Mouse (Mus musculus) MEL (cell line): ENCODE results near the gene Cpm. TPM values are rescaled to one million over a fixed set of nuclear protein-coding genes. Genes with fewer than 3 reads are reported as not detected.

Experiments
- DNase-seq: peaks from one replicate; pipeline ENCODE4 v3.0.0; 2011; ENCODE audit warnings: low read depth, low spot score
- H3K27ac ChIP-seq: 2 replicates; pipeline ENCODE4 v1.5.1; 2012; ENCODE audit warnings: low read depth, mild to moderate bottlenecking, control low read depth, low read length, moderate library complexity; ENCODE audit not compliant: control insufficient read depth
- H3K27me3 ChIP-seq, 2 experiments: fragments of 150-350 bp in 1 of 2; sonication (generic) in 1 of 2; 2 replicates each; pipeline ENCODE4 v1.6.1; 2012; ENCODE audit warnings: low read length in 2 of 2, mild to moderate bottlenecking in 2 of 2, improper control_type of control experiment in 1 of 2, moderate library complexity in 1 of 2; ENCODE audit not compliant: insufficient read depth in 2 of 2, control insufficient read depth in 1 of 2
- H3K36me3 ChIP-seq, 2 experiments: 2 replicates each; pipeline ENCODE4 v1.6.1; 2012 to 2014; ENCODE audit warnings: low read length in 2 of 2, improper control_type of control experiment in 1 of 2, inconsistent platforms in 1 of 2, mild to moderate bottlenecking in 1 of 2; ENCODE audit not compliant: insufficient read depth in 2 of 2, control insufficient read depth in 1 of 2
- H3K4me1 ChIP-seq, 2 experiments: fragments of 150-350 bp in 1 of 2; sonication (generic) in 1 of 2; 2 replicates each; pipeline ENCODE4 v1.6.1; 2012; ENCODE audit warnings: low read length in 2 of 2, improper control_type of control experiment in 1 of 2, mild to moderate bottlenecking in 1 of 2; ENCODE audit not compliant: insufficient read depth in 2 of 2, control insufficient read depth in 1 of 2
- H3K4me3 ChIP-seq, 2 experiments: fragments of 150-350 bp in 1 of 2; sonication (generic) in 1 of 2; 2 replicates each; pipeline ENCODE4 v1.5.1; 2012; ENCODE audit warnings: low read depth in 2 of 2, low read length in 2 of 2, mild to moderate bottlenecking in 2 of 2, moderate library complexity in 2 of 2, control low read depth in 1 of 2, improper control_type of control experiment in 1 of 2; ENCODE audit not compliant: control insufficient read depth in 1 of 2, insufficient read depth in 1 of 2
- H3K79me2 ChIP-seq: 2 replicates; pipeline ENCODE4 v1.6.1; 2012; ENCODE audit warnings: mild to moderate bottlenecking, low read length, moderate library complexity; ENCODE audit not compliant: control insufficient read depth, poor library complexity, insufficient read depth
- H3K9ac ChIP-seq: 2 replicates; pipeline ENCODE4 v1.6.1; 2012; ENCODE audit warnings: low read depth, mild to moderate bottlenecking, control low read depth, low read length, moderate library complexity; ENCODE audit not compliant: control insufficient read depth, poor library complexity, severe bottlenecking
- H3K9me3 ChIP-seq: fragments of 150-350 bp; sonication (generic); replicated peaks from 2 replicates; pipeline ENCODE4 v1.6.1; 2012; ENCODE audit warnings: mild to moderate bottlenecking, low read length, improper control_type of control experiment, moderate library complexity; ENCODE audit not compliant: insufficient read depth
- CHD1 ChIP-seq: IDR thresholded peaks from 2 replicates; pipeline ENCODE4 v1.6.1; 2012; ENCODE audit warnings: low read depth, mild to moderate bottlenecking, inconsistent platforms, low read length, improper control_type of control experiment
- CHD2 ChIP-seq: IDR thresholded peaks from 2 replicates; pipeline ENCODE4 v1.6.1; 2011; ENCODE audit warnings: low read length, improper control_type of control experiment
- CTCF ChIP-seq, 3 experiments: IDR thresholded peaks in 2 of 3; conservative IDR thresholded peaks in 1 of 3; 2 replicates each; pipeline ENCODE4 v1.5.1; 2011 to 2012; ENCODE audit warnings: low read length in 3 of 3, low read depth in 2 of 3, mild to moderate bottlenecking in 2 of 3, improper control_type of control experiment in 1 of 3, inconsistent platforms in 1 of 3, mixed read lengths in 1 of 3, moderate library complexity in 1 of 3; ENCODE audit not compliant: control insufficient read depth in 1 of 3, insufficient read depth in 1 of 3, poor library complexity in 1 of 3, severe bottlenecking in 1 of 3
- EP300 ChIP-seq, 2 experiments: IDR thresholded peaks; 2 replicates each; pipeline ENCODE4 v1.6.1; 2011; ENCODE audit warnings: improper control_type of control experiment in 2 of 2, low read length in 2 of 2, low read depth in 1 of 2, mild to moderate bottlenecking in 1 of 2
- GATA1 ChIP-seq: IDR thresholded peaks from 2 replicates; pipeline ENCODE4 v1.6.1; 2011; ENCODE audit warnings: low read depth, low read length, improper control_type of control experiment
- HCFC1 ChIP-seq: IDR thresholded peaks from 2 replicates; pipeline ENCODE4 v1.6.1; 2012; ENCODE audit warnings: low read depth, mild to moderate bottlenecking, inconsistent platforms, low read length, improper control_type of control experiment, moderate library complexity
- KAT2A ChIP-seq: conservative IDR thresholded peaks from 2 replicates; pipeline ENCODE4 v1.6.1; 2012; ENCODE audit warnings: low read depth, low read length, improper control_type of control experiment, inconsistent platforms
- MAFK ChIP-seq: IDR thresholded peaks from 2 replicates; pipeline ENCODE4 v1.6.1; 2011; ENCODE audit warnings: low read depth, mild to moderate bottlenecking, low read length, improper control_type of control experiment, borderline replicate concordance
- MAZ ChIP-seq: IDR thresholded peaks from 2 replicates; pipeline ENCODE4 v1.6.1; 2012; ENCODE audit warnings: low read depth, mild to moderate bottlenecking, inconsistent platforms, low read length, improper control_type of control experiment
- MEF2A ChIP-seq: IDR thresholded peaks from 2 replicates; pipeline ENCODE4 v1.6.1; 2014; ENCODE audit warnings: low read depth, mild to moderate bottlenecking, inconsistent platforms, low read length, improper control_type of control experiment; ENCODE audit not compliant: poor library complexity, insufficient replicate concordance, severe bottlenecking; ENCODE audit errors: extremely low read depth
- MXI1 ChIP-seq: IDR thresholded peaks from 2 replicates; pipeline ENCODE4 v1.6.1; 2011; ENCODE audit warnings: mild to moderate bottlenecking, low read depth, low read length, improper control_type of control experiment
- MYB ChIP-seq: IDR thresholded peaks from 2 replicates; pipeline ENCODE4 v1.6.1; 2011; ENCODE audit warnings: mild to moderate bottlenecking, low read depth, low read length, improper control_type of control experiment
- MYC ChIP-seq: IDR thresholded peaks from 2 replicates; pipeline ENCODE4 v1.6.1; 2011; ENCODE audit warnings: low read depth, mild to moderate bottlenecking, low read length, improper control_type of control experiment, moderate library complexity
- NELFE ChIP-seq: IDR thresholded peaks from 2 replicates; pipeline ENCODE4 v1.6.1; 2011; ENCODE audit warnings: low read depth, low read length, improper control_type of control experiment
- NRF1 ChIP-seq: IDR thresholded peaks from 2 replicates; pipeline ENCODE4 v1.6.1; 2014; ENCODE audit warnings: low read depth, mild to moderate bottlenecking, inconsistent platforms, low read length, improper control_type of control experiment, moderate library complexity; ENCODE audit not compliant: poor library complexity, insufficient read depth, severe bottlenecking
- POLR2A ChIP-seq, 2 experiments: IDR thresholded peaks; 2 replicates each; pipeline ENCODE4 v1.6.1; 2011 to 2012; ENCODE audit warnings: low read length in 2 of 2, mild to moderate bottlenecking in 2 of 2, control low read depth in 1 of 2, improper control_type of control experiment in 1 of 2, low read depth in 1 of 2, moderate library complexity in 1 of 2; ENCODE audit not compliant: control insufficient read depth in 1 of 2, insufficient read depth in 1 of 2, poor library complexity in 1 of 2
- POLR2AphosphoS2 ChIP-seq: IDR thresholded peaks from 2 replicates; pipeline ENCODE4 v1.6.1; 2011; ENCODE audit warnings: low read length, improper control_type of control experiment
- POLR2AphosphoS5 ChIP-seq: IDR thresholded peaks from 2 replicates; pipeline ENCODE4 v1.6.1; 2012; ENCODE audit warnings: low read depth, borderline replicate concordance, mild to moderate bottlenecking, inconsistent platforms, low read length, moderate library complexity, mixed read lengths
- RAD21 ChIP-seq: IDR thresholded peaks from 2 replicates; pipeline ENCODE4 v1.6.1; 2011; ENCODE audit warnings: mild to moderate bottlenecking, low read depth, low read length, improper control_type of control experiment
- RCOR1 ChIP-seq: IDR thresholded peaks from 2 replicates; pipeline ENCODE4 v1.6.1; 2012; ENCODE audit warnings: low read depth, mild to moderate bottlenecking, inconsistent platforms, low read length, improper control_type of control experiment
- TAL1 ChIP-seq: IDR thresholded peaks from 2 replicates; pipeline ENCODE4 v1.6.1; 2012; ENCODE audit warnings: mild to moderate bottlenecking, inconsistent platforms, low read length, moderate library complexity, mixed read lengths
- TBP ChIP-seq: IDR thresholded peaks from 2 replicates; pipeline ENCODE4 v1.8.0; 2011; ENCODE audit warnings: low read depth, low read length, improper control_type of control experiment
- TCF12 ChIP-seq: IDR thresholded peaks from 2 replicates; pipeline ENCODE4 v1.6.1; 2014; ENCODE audit warnings: low read depth, mild to moderate bottlenecking, inconsistent platforms, low read length, improper control_type of control experiment, moderate library complexity
- UBTF ChIP-seq: IDR thresholded peaks from 2 replicates; pipeline ENCODE4 v1.6.1; 2012; ENCODE audit warnings: low read depth, mild to moderate bottlenecking, inconsistent platforms, low read length, improper control_type of control experiment, moderate library complexity, borderline replicate concordance; ENCODE audit not compliant: insufficient read depth
- USF1 ChIP-seq: IDR thresholded peaks from 2 replicates; pipeline ENCODE4 v1.6.1; 2014; ENCODE audit warnings: low read depth, mild to moderate bottlenecking, inconsistent platforms, low read length, improper control_type of control experiment, moderate library complexity
- USF2 ChIP-seq, 2 experiments: IDR thresholded peaks; 2 replicates each; pipeline ENCODE4 v1.6.1; 2011 to 2012; ENCODE audit warnings: improper control_type of control experiment in 2 of 2, low read length in 2 of 2, borderline replicate concordance in 1 of 2, inconsistent platforms in 1 of 2, low read depth in 1 of 2, mild to moderate bottlenecking in 1 of 2; ENCODE audit not compliant: insufficient read depth in 1 of 2
- ZKSCAN1 ChIP-seq: IDR thresholded peaks from 2 replicates; pipeline ENCODE4 v1.6.1; 2012; ENCODE audit warnings: low read depth, mild to moderate bottlenecking, inconsistent platforms, low read length, improper control_type of control experiment, moderate library complexity
- polyA plus RNA-seq, 2 experiments: library from polyadenylated mRNA; stranded (reverse) in 1 of 2; unstranded in 1 of 2; fragments of >175 nt in 1 of 2; fragments of >200 nt in 1 of 2; gene quantifications; 2 replicates each; pipeline versions ENCODE4 v1.2.1 to v1.2.4; 2012; ENCODE audit warnings: low replicate concordance in 2 of 2, low read depth in 1 of 2; ENCODE audit not compliant: insufficient read length in 2 of 2, insufficient read depth in 1 of 2, missing spikeins in 1 of 2
- total RNA-seq: library from RNA; depleted of rRNA; stranded (reverse); fragments of 300-350 nt; gene quantifications from 2 replicates; pipeline ENCODE4 v1.2.3, GENCODE M21; 2012

Cpm gene
- total and polyA plus RNA-seq, 3 experiments = 0.04 to 0.40 TPM; not detected in 1

GRCm38 (mm10) chr10:117728574-117728973, 99.3 kb downstream of the Cpm start:
- Histone ChIP-seq H3K9ac (no peak overlapping the region), H3K79me2 (no peaks in the 10 kb centered on the region), H3K4me1 (peaks cover 5 to 15% of the 10 kb centered on the region in 2 experiments; a peak in 2 of 4 replicates), H3K36me3 (peaks cover 0 to 18% of the 10 kb centered on the region in 2 experiments; a peak in 2 of 4 replicates), H3K27me3 (no peaks in the 10 kb centered on the region), H3K27ac (no peak overlapping the region), H3K4me3 (no peak overlapping the region)
- no peak for DNase-seq
- no peak for TF ChIP-seq POLR2AphosphoS2
- no peak for TF ChIP-seq TBP
- TF ChIP-seq GATA1 = no peak
- TF ChIP-seq MYB = no peak
- no peak for TF ChIP-seq KAT2A
- TF ChIP-seq CHD1 = no peak
- no peak for TF ChIP-seq POLR2AphosphoS5
- no peak for TF ChIP-seq EP300 (IDR thresholded peaks at IDR 0.05; ENCODE audit: low read depth in 1 of 2, low read length in 2 of 2)
- TF ChIP-seq CTCF (IDR thresholded peaks at IDR 0.05 in 2 of 3, conservative IDR thresholded peaks at IDR 0.05 in 1 of 3; ENCODE audit: control insufficient read depth in 1 of 3, insufficient read depth in 1 of 3, low read depth in 2 of 3, low read length in 3 of 3, poor library complexity in 1 of 3, severe bottlenecking in 1 of 3) = no peak
- TF ChIP-seq TCF12 = no peak
- no peak for TF ChIP-seq MAZ
- TF ChIP-seq CHD2 = no peak
- TF ChIP-seq MEF2A = no peak
- TF ChIP-seq UBTF = no peak
- no peak for TF ChIP-seq MYC
- no peak for TF ChIP-seq RCOR1
- no peak for TF ChIP-seq USF1
- no peak for TF ChIP-seq MXI1
- TF ChIP-seq MAFK = no peak
- TF ChIP-seq, all 39 proteins: peak for 0
- no peaks in the 10 kb centered on the region for H3K9me3 ChIP-seq

- H3K9me3 ChIP-seq = no peaks in the 10 kb centered on the region
- H3K27ac ChIP-seq = no peak overlapping the region
- H3K36me3 ChIP-seq = peaks cover 0 to 16% of the 10 kb centered on the region in 2 experiments; a peak in 2 of 4 replicates
- no peak overlapping the region for H3K4me3 ChIP-seq
- H3K79me2 ChIP-seq = no peaks in the 10 kb centered on the region
- peaks cover 5 to 15% of the 10 kb centered on the region in 2 experiments; a peak in 2 of 4 replicates for H3K4me1 ChIP-seq
- H3K27me3 ChIP-seq = no peaks in the 10 kb centered on the region
- H3K9ac ChIP-seq = no peak overlapping the region
- DNase-seq = no peak
- TF ChIP-seq ZKSCAN1 = no peak
- TF ChIP-seq POLR2A (IDR thresholded peaks at IDR 0.05; ENCODE audit: control insufficient read depth in 1 of 2, insufficient read depth in 1 of 2, low read depth in 1 of 2, low read length in 2 of 2, poor library complexity in 1 of 2) = no peak
- TF ChIP-seq TAL1 = no peak
- TF ChIP-seq NRF1 = no peak
- no peak for TF ChIP-seq MXI1
- TF ChIP-seq CHD2 = no peak
- no peak for TF ChIP-seq TCF12
- no peak for TF ChIP-seq RAD21
- TF ChIP-seq USF2 (IDR thresholded peaks at IDR 0.05; ENCODE audit: borderline replicate concordance in 1 of 2, insufficient read depth in 1 of 2, low read depth in 1 of 2, low read length in 2 of 2) = no peak
- TF ChIP-seq HCFC1 = no peak
- TF ChIP-seq MEF2A = no peak
- no peak for TF ChIP-seq POLR2AphosphoS5
- TF ChIP-seq NELFE = no peak
- TF ChIP-seq POLR2AphosphoS2 = no peak
- TF ChIP-seq, all 39 proteins: peak for 0
Observed at GRCm38 (mm10) chr10:117729139-117729814, 100.0 kb downstream of the Cpm start.
